Mouse (Mus musculus) myocyte (in vitro differentiated cells): Measurements from ENCODE around the gene Sidt2. TPM values are rescaled to one million over a fixed set of nuclear protein-coding genes. Genes with fewer than 3 reads are reported as not detected.
A peak's percentile ranks its signal among the peaks of the same experiment; 100 is the strongest.

Experiments used
- H3K27me3 ChIP-seq: one replicate; pipeline ENCODE4 v1.6.1; 2011; ENCODE audit not compliant: control insufficient read depth, insufficient read depth, insufficient read length
- H3K36me3 ChIP-seq: one replicate; pipeline ENCODE4 v1.6.1; 2011; ENCODE audit not compliant: control insufficient read depth, insufficient read depth
- H3K4me2 ChIP-seq: one replicate; pipeline ENCODE4 v1.6.1; 2011; ENCODE audit warnings: low read depth, control low read depth
- H3K4me3 ChIP-seq: one replicate; pipeline ENCODE4 v1.5.1; 2011; ENCODE audit warnings: mild to moderate bottlenecking, control low read depth, moderate library complexity
- H3K79me2 ChIP-seq: one replicate; pipeline ENCODE4 v1.6.1; 2011; ENCODE audit not compliant: control insufficient read depth, insufficient read depth
- H3ac ChIP-seq: one replicate; pipeline ENCODE4 v1.6.1; 2011; ENCODE audit not compliant: control insufficient read depth, insufficient read length
- CEBPB ChIP-seq: IDR thresholded peaks from 2 replicates; pipeline ENCODE4 v1.6.1; 2011; ENCODE audit warnings: mild to moderate bottlenecking, moderate library complexity; ENCODE audit not compliant: poor library complexity, insufficient read depth, severe bottlenecking
- E2F4 ChIP-seq: IDR thresholded peaks from one replicate; pipeline ENCODE4 v1.6.1; 2011; ENCODE audit warnings: mild to moderate bottlenecking, control low read depth, moderate library complexity; ENCODE audit not compliant: insufficient read depth
- MAX ChIP-seq: IDR thresholded peaks from one replicate; pipeline ENCODE4 v1.6.1; 2011; ENCODE audit warnings: low read depth, mild to moderate bottlenecking, control low read depth
- MYOD1 ChIP-seq, 3 experiments: IDR thresholded peaks; one replicate each; pipeline ENCODE4 v1.6.1; 2011; ENCODE audit warnings: control low read depth in 2 of 3, low read depth in 2 of 3, mild to moderate bottlenecking in 2 of 3, moderate library complexity in 1 of 3; ENCODE audit not compliant: insufficient read length in 2 of 3, control insufficient read depth in 1 of 3
- MYOG ChIP-seq, 3 experiments: IDR thresholded peaks; one replicate each; pipeline ENCODE4 v1.6.1; 2011; ENCODE audit warnings: control low read depth in 2 of 3, low read depth in 2 of 3, mild to moderate bottlenecking in 2 of 3; ENCODE audit not compliant: insufficient read length in 2 of 3, control insufficient read depth in 1 of 3, insufficient read depth in 1 of 3
- POLR2A ChIP-seq: IDR thresholded peaks from one replicate; pipeline ENCODE4 v1.6.1; 2011; ENCODE audit warnings: low read depth, mild to moderate bottlenecking, control low read depth, moderate library complexity; ENCODE audit not compliant: insufficient read length
- POLR2AphosphoS2 ChIP-seq: IDR thresholded peaks from one replicate; pipeline ENCODE4 v1.6.1; 2011; ENCODE audit warnings: low read depth, control low read depth; ENCODE audit not compliant: insufficient read length
- REST ChIP-seq: IDR thresholded peaks from one replicate; pipeline ENCODE4 v1.6.1; 2011; ENCODE audit warnings: mild to moderate bottlenecking, control low read depth, moderate library complexity; ENCODE audit not compliant: insufficient read depth, insufficient read length
- SRF ChIP-seq: IDR thresholded peaks from one replicate; pipeline ENCODE4 v1.6.1; 2011; ENCODE audit warnings: low read depth; ENCODE audit not compliant: control insufficient read depth, insufficient read length
- TCF12 ChIP-seq: IDR thresholded peaks from one replicate; pipeline ENCODE4 v1.6.1; 2011; ENCODE audit warnings: mild to moderate bottlenecking, control low read depth; ENCODE audit not compliant: poor library complexity, insufficient read depth, severe bottlenecking
- TCF3 ChIP-seq: IDR thresholded peaks from one replicate; pipeline ENCODE4 v1.6.1; 2011; ENCODE audit warnings: low read depth, control low read depth; ENCODE audit not compliant: insufficient read length
- USF1 ChIP-seq: IDR thresholded peaks from one replicate; pipeline ENCODE4 v1.6.1; 2011; ENCODE audit warnings: low read depth, mild to moderate bottlenecking, control low read depth, moderate library complexity
- polyA plus RNA-seq: library from polyadenylated mRNA; unstranded; fragments of >200 nt; fragmentation: generic; extraction: Trizol; gene quantifications from one replicate; pipeline ENCODE4 v1.2.1, GENCODE M21; 2012; ENCODE audit warnings: missing spikeins

The Sidt2 gene
- polyA plus RNA-seq, 1 experiment: 59.9 TPM

DNA sequence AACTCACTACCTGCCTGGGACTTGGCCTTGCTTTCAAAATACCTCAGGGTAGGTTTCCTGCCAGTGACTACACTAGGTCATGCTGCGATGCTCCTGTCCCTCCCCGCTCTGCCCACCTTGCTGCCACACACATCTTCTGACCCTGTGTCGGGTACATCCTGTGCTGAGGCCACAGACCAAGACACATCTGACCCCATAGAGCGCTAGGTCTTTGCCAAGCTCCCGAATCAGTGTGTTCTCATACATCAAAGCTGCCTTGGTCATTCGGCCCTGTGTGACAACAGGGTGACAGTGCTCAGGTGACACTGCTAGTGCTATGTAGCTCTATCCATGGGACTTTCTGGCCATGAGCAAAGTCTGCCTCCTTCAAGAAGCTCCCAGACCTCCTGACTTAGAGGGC lies 15.3 kb downstream of the Sidt2 start:
- H3K4me3 ChIP-seq: no peak overlapping the region
- TF ChIP-seq E2F4: no peak
- TF ChIP-seq USF1: no peak
- TF ChIP-seq POLR2A: no peak
- no peak for TF ChIP-seq MAX
- no peak for TF ChIP-seq SRF
- no peak for TF ChIP-seq POLR2AphosphoS2
- TF ChIP-seq REST: no peak
- no peaks in the 10 kb centered on the region for H3K79me2 ChIP-seq
- H3ac ChIP-seq: no peak overlapping the region
- H3K27me3 ChIP-seq: no peaks in the 10 kb centered on the region
- no peak overlapping the region for H3K4me2 ChIP-seq
- no peaks in the 10 kb centered on the region for H3K36me3 ChIP-seq

DNA sequence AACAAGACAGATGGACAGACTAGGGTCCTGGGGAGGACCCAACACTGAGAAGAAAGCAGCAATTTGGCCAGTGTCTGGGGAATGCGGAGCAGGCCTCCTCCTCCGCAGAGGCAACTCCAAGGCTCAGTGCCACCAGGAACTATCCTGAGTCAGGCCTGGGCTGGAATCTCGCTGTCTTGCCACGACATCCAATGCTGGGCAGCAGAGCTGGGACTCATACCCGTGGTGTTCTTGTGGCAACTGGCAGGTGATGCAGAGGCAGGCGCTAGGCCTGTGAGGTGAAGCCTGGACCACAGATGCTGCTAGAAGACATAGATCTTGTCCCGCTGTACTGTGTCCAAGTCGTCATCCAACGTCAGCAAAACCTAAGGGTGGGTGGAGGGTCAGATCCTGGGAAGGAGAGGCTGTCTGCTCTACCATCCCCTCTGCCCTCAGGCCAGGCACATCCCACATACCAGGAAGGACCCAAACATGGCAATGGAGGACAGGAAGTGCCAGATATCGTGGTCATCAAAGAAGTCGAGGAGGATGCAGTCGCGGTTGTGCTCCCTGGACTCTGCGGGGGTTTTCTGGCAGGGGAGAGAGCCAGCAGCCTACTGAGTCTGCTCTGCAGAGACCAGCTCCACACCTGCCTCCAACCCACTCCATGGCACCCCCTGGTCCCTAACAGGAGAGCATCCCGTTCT lies 16.0 kb downstream of the Sidt2 start:
- Histone ChIP-seq H3K4me3 (no peak overlapping the region), H3K4me2 (no peak overlapping the region), H3K27me3 (no peaks in the 10 kb centered on the region), H3K36me3 (no peaks in the 10 kb centered on the region), H3ac (no peak overlapping the region), H3K79me2 (no peaks in the 10 kb centered on the region)
- TF ChIP-seq MYOD1 (IDR thresholded peaks at IDR 0.05; ENCODE audit: control insufficient read depth in 1 of 3, insufficient read length in 2 of 3, low read depth in 2 of 3) (no peak), CEBPB (no peak), MAX (no peak), USF1 (no peak), E2F4 (no peak), TCF3 (no peak), TCF12 (no peak), MYOG (IDR thresholded peaks at IDR 0.05; ENCODE audit: control insufficient read depth in 1 of 3, insufficient read depth in 1 of 3, insufficient read length in 2 of 3, low read depth in 2 of 3) (no peak), POLR2A (no peak), REST (no peak), SRF (no peak), POLR2AphosphoS2 (no peak)

DNA sequence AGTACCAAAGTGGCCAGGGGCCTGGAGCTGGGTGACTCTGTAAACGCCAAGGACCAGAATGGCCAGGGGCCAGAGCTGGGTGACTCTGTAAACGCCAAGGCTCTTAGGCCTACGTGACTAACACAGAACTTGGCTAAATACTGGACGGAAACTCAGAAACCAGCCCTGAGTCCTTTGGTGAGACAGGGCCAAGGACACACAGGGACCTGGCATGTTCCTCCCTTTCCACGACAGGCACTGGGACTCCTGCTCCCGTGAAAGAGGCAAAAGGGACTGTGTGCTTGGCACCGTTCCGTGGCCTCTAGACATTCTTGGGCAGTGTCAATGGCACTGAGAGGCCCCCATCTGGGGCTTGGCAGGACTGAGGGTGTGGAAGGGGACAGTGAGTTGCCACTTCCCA lies 17.0 kb downstream of the Sidt2 start:
- no peak overlapping the region for H3ac ChIP-seq
- H3K4me3 ChIP-seq: no peak overlapping the region
- H3K27me3 ChIP-seq: no peaks in the 10 kb centered on the region
- H3K4me2 ChIP-seq: no peak overlapping the region
- H3K36me3 ChIP-seq: no peaks in the 10 kb centered on the region
- TF ChIP-seq TCF3 (no peak), SRF (no peak), CEBPB (no peak), POLR2AphosphoS2 (no peak), TCF12 (no peak), MYOG (IDR thresholded peaks at IDR 0.05; ENCODE audit: control insufficient read depth in 1 of 3, insufficient read depth in 1 of 3, insufficient read length in 2 of 3, low read depth in 2 of 3) (no peak), REST (no peak), POLR2A (no peak), MAX (no peak), USF1 (no peak), MYOD1 (IDR thresholded peaks at IDR 0.05; ENCODE audit: control insufficient read depth in 1 of 3, insufficient read length in 2 of 3, low read depth in 2 of 3) (no peak), E2F4 (no peak)
- no peaks in the 10 kb centered on the region for H3K79me2 ChIP-seq

DNA sequence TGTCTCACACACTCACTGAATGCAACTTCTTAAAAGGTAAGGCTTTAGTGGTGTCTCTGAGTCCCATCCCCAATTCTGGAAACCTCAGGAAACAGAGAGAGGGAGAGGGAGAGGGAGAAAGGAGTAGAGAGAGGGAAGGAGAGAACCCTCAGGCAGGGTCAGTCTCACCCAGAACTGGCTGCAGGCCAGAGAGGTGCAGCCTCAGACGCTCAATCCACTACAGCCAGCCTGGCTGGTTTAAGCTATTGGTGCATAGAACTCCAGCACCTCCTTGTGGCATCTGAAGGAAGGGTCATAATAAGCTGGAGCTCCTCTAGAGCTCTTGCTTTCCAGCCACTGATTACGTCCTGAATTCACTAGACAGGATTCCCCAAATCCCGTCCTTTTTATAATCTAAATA lies 18.2 kb downstream of the Sidt2 start:
- TF ChIP-seq TCF12: no peak
- TF ChIP-seq CEBPB: no peak
- no peak for TF ChIP-seq USF1
- peak; percentile 27 for TF ChIP-seq POLR2AphosphoS2
- no peak for TF ChIP-seq TCF3
- no peak for TF ChIP-seq E2F4
- H3K4me2 ChIP-seq: no peak overlapping the region
- no peaks in the 10 kb centered on the region for H3K79me2 ChIP-seq
- no peaks in the 10 kb centered on the region for H3K27me3 ChIP-seq
- H3ac ChIP-seq: no peak overlapping the region
- H3K4me3 ChIP-seq: no peak overlapping the region
- H3K36me3 ChIP-seq: no peaks in the 10 kb centered on the region

DNA sequence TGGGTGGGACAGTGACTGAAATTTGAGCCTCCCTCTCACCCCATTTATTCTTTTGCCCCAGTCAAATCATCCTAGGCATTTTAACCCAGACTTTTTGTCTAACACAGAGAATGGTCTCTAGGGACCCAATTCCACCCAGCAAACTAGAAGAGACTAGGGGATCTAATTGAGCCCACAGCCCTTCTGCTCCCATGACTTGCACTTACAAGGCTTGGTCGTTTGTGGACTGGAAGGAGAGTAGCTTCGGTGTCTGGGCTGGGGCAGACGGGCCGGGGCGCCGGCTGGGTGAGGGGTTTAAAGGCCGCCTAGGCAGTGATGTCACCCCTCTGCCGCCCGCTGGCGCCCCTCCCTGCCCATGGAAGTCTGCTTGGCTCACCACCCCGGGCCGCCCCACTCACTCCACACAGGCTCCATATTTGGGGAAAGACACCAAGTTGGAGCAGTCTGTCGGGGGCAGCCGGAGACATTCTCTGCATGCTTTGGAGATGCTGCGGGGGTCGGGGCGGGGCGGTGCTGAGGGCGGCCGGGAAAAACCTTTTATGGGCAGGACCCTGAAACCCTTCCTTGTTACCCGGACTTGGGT lies 19.3 kb downstream of the Sidt2 start, which contains the start of gene Tagln:
Gene Tagln (minus strand): TSS at position 431 of the 583 bp plus-strand sequence.
- no peaks in the 10 kb centered on the region for H3K36me3 ChIP-seq
- TF ChIP-seq POLR2A (no peak), SRF (peak; percentile 56)
- no peaks in the 10 kb centered on the region for H3K79me2 ChIP-seq
- H3K4me2 ChIP-seq: peak within 1 kb of the TSS; percentile 65
- H3ac ChIP-seq: no peak within 1 kb of the TSS
- no peaks in the 10 kb centered on the region for H3K27me3 ChIP-seq
- H3K4me3 ChIP-seq: no peak within 1 kb of the TSS
